Mouse (Mus musculus) mouse trophoblast stem cell (cell line): ENCODE results near the gene Zfp30.

ENCODE experiments used
- in situ Hi-C, 2 experiments: fragments of 300-500 bp; cut with MseI, MboI; formaldehyde crosslinking; loops; 2 replicates in 1 of 2; 3 replicates in 1 of 2; pipeline ENCODE4 v1.15.1; 2025

Gene Zfp30

DNA sequence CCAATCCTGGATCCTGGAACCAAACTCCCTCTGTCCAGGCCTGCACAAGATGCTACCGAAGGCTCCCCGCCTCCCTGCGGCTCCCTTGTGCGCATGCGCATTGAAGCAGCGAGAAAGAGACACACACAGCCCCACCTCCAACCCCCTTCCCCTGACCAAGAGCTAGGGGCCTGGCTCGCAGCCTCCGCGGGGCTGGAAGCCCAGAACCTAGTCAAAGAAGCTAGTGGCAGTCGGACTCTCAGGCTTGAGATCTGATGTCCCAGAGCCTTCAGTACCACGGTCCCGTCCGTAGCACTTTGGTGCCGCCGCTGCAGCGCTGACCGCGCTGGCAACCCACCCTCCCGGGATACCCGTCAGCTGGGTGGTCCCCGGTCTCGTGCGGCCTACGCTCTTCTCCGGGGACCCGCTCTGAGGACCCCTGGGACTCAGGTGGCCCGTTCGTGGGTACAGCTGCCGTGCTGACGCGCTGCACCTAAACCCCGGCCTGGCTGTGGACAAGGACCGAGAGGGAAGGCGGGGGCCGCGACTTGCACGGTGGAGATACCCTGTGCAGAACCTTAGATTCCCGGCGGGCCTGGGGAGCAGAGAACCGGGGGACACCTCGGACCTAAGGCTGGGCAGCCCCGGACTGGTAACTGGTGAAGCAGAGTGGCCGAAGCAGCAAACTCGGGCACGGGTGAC lies at the start of gene Zfp30:
Zfp30 (plus strand) TSS at position 128 of the 681 bp plus-strand sequence.
- in situ Hi-C loops, result no loop called here

DNA sequence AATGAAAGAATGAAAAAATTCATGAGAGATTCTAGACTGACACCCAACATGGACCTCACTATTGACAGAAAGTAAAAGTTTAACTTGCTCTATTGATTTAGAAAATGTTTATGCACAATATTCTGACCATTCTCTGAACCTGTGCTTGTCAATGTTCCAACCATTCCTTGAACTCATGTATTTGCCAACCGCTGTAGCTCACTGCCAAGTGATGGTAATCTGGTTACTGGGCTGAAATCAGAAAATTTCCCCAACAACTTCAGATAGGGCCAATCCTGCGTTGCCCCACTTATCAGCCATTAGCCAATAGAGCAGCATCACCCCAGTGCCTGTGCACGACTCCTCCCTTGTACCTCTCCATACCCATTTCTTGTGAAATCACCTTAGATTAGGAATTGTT lies 41.5 kb upstream of the Zfp30 start:
- in situ Hi-C loops, result no loop called here

DNA sequence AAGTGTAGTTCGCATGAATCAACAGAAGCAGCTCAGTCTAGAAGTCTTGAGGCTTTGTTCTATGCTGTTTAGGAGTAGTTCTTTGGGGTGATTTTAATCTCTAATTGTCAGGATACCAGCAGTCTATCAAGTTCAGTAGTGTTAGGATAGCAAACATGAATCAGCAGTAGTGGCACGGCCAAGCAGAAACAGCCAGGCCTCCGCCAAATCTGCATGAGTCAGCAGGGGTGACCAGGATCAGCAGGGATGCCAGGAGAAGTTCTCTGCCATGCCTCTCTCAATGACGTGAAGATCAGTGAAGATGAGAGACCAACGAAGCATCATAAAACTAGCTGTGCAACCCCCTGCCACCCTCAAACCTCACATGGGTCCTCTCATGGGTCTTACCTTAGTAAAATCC lies 23.3 kb upstream of the Zfp30 start:
- in situ Hi-C loops, result no loop called here

GRCm38 (mm10) chr7:29764702-29765101 lies 19.1 kb upstream of the Zfp30 start:
- in situ Hi-C loops, result no loop called here

DNA sequence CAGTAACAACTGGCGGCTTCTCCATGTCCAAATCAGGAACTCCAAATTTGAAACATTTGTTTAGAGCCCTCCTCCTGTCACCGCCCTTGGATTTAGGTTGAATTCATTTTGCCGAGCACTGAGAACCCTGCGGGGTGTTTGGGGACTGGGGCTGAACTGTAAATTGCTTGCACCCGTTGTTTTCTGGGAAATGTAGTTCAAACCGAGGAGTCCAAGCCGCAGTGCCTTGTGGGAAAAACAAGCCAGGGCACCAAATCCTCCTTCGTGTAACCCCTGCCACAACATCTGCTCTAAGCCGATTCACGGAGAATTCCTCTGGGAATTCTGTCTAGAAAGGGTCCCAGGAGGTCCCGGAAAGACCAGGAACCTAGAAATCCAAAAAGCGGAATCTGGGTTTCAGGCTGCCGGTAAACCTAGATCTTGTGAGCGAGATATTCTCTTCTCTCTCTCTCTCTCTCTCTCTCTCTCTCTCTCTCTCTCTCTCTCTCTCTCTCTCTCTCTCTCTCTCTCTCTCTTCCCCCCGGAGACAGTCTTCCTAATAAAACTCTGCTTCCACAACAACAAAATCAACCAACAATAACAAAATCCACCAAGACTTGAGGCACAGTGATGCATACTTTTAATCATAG lies 16.6 kb upstream of the Zfp30 start:
- in situ Hi-C loops, result no loop called here

- in situ Hi-C loops, result no loop called here
Measured at GRCm38 (mm10) chr7:29768090-29768900, 15.5 kb upstream of the Zfp30 start, which contains the start of gene Zfp84. Zfp84 (plus strand) TSS chr7:29768552.

DNA sequence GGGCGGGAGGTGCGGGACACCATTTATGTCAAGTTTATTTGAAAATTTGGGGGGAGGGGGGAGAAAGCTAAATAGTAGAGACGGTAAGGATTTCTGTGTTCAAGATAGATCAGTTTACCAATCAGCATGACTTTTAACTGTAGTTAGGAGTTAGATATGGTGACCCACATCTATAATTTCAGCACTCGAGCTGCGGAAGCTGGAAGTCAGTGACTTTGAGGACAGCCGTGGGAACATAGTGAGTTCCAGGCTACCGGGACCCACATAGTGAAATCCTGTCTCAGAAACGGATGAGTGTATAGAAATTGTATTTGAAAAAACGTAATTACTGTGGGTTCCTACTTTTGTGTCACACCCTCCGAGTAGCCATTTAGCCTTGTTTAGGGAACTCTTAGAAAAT lies 14.8 kb upstream of the Zfp30 start:
- in situ Hi-C loops, result no loop called here

GRCm38 (mm10) chr7:29773503-29773902 lies 10.3 kb upstream of the Zfp30 start:
- in situ Hi-C loops, result no loop called here

DNA sequence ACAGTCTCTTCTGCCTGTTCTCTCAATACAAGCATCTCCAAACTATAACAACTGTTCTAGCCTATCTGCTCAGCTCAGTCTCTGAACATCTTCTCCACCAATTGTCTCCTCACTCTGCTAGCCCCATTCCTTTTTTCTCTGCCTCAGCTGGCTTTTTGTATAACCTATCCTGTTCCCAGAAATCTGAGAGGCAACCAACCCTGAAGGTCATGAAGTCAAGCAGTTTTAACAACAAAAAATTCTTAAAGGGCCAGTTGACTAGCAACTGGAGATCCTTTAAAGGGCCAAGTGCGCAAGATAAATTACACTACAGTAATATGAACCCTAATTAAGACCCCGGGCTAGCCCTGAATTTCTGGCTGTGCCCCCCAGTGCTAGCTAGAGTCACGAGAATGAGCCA lies 9.4 kb upstream of the Zfp30 start:
- in situ Hi-C loops, result no loop called here

- in situ Hi-C loops, result no loop called here
Measured at GRCm38 (mm10) chr7:29776568-29776967, 7.2 kb upstream of the Zfp30 start.

GRCm38 (mm10) chr7:29777372-29777771 lies 6.4 kb upstream of the Zfp30 start:
- in situ Hi-C loops, result no loop called here

DNA sequence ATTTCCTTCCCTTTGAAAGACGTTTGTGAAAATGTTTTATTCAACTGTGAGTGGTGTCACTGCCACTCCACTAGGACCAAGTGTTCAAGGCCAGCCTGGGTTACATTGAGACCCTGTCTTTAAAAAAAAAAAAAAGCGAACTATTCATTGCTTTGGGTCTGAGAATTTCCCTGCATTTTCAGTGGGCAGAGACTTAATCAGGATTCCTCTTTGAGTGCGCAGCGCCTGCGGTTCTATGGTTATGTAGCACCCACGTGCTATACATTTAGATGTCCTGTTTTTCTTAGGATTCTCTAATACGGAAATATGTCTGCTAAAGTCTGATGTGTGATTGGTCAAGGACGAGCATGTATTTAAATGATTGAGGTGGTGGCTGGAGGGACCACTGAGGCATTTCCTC lies 1.2 kb downstream of the Zfp30 start:
- in situ Hi-C loops, result no loop called here

GRCm38 (mm10) chr7:29785888-29786287 lies 2.1 kb downstream of the Zfp30 start:
- in situ Hi-C loops, result no loop called here

DNA sequence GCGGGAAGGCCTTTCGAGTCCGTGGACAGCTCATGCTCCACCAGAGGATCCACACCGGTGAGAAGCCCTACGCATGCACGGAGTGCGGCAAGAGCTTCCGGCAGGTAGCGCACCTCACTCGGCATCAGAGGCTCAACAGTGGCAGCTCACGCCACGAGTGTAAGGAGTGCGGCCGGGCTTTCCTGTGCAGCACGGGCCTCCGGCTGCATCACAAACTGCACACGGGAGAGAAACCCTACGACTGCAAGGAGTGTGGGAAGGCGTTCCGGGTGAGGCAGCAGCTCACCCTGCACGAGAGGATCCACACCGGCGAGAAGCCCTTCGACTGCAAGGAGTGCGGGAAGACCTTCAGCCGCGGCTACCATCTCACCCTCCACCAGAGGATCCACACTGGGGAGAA lies 9.1 kb downstream of the Zfp30 start:
- in situ Hi-C loops, result no loop called here

DNA sequence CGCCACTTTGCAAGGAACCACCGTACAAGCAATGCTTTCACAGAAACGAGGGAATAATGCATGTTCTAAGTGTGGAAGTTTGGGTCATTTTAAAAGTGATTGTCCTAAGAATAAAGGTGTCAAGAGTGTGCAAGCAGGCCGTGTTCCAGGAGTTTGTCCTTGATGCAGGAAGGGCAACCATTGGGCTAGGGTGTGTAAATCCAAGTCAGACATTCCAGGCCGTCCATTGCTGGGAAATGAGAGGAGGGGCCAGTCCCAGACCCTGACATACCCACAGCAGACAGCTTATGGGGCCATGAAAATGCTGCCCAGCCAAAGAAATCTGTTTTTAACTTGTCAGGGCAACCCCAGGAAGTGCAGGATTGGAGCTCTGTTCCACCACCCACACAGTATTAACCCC lies 23.2 kb downstream of the Zfp30 start:
- in situ Hi-C loops, result no loop called here

DNA sequence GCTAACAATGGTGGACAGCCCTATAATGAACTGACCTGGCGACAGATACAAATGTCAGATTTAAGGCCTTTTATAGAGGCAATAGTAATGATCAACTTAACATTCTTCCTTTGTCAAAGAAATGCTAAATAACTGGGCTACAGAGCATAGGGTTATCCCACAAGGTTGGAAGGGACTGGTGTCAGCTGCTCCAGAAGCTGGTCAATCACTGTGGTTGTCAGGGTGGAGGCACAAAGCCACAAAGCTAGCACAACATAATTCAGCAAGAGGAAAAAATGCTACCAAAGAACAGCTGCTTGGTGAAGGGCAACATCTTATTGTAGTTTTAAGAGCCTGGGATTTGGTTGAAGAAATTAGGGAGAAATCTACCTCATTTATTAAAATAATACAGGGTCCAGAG lies 28.4 kb downstream of the Zfp30 start:
- in situ Hi-C loops, result no loop called here

DNA sequence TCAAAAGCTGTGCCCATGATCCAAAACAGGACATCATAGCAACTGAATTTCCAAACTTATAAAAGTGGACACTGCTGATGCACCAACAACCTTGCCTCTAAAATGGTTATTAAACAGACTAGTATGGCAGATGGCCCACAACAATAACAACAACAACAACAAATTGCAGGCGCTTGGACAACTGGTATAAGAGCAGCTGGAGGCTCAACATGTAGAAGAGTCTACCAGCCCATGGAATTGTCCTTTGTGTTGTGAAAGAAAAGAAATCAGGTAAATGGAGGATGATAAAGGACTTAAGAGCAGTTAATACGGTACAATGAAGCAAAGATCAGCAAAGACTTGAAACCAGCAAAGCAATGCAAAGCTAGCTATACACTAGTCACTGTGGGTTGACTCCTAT lies 30.6 kb downstream of the Zfp30 start:
- in situ Hi-C loops, result no loop called here

DNA sequence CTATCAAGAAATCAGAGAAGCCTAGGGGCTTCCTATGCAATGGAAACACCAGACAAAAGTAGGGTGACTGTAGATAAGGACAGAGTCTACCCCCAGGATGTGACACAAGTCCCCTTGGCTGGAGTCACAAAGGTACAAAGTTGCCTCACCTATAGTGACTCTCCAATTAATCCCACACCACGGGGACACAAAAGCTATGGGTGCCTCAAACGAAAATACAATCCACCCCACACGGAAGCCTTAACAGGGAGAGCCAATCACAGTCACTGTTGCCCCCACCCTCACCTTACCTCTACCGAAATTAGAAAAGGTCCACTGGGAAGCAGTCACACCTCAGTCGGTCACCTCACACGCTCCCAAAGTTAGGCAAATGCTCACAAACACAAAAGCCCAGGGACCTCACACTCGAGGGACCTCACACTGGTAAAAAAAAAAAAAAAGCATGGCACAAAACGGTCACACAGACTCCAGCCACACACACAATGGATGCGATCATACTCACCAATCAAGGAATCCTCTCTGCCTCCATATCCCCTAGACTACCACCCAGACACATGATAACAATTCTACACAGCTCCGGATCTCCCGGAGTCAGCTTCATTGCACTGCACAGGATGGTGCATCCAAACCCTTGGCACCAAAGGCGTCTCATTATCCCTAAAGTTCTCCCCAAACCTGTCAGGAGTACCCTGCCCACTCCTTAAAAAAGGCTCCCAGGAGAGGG lies 31.4 kb downstream of the Zfp30 start:
- in situ Hi-C loops, result no loop called here

GRCm38 (mm10) chr7:29815910-29816429 lies 32.2 kb downstream of the Zfp30 start, which contains the start of gene Zfp790:
Zfp790 (plus strand) TSS chr7:29816114.
- in situ Hi-C loops, result no loop called here

DNA sequence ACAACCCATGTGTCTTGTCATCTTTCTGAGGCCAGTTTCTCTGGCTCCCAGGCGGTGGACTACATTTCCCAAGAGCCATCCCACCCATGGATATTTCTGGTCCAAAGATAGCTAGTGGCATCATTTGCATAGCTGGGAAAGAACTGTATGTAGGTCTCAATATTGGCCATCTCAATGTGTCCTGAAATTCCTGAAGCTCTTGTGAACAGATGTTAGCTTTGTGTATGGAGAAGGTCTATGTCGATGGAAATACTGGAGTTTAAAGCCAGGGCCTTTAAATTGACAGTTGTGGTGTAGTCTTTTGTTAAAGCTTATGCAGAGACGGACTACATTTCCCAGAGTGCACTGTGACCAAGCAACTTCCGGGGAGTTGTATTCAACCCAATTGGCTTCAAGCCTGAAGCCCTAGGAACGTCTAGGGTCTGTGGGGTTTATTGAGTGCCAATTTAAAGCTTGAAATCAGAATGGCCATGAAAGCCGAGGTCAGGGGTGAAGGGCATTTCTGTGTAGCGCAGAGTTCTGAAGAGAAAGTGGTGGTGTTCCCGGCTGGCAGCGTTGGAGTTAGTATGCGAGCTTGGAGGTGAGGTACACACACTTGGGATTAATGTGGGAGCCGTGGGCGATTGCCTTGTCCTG lies 34.9 kb downstream of the Zfp30 start:
- in situ Hi-C loops, result no loop called here

GRCm38 (mm10) chr7:29828001-29828400 lies 44.2 kb downstream of the Zfp30 start:
- in situ Hi-C loops, result no loop called here
